Mouse (Mus musculus) cerebellum, adult 18-20 months (tissue): ENCODE results near the gene Dscam.

Experiments
- DNase-seq, 2 experiments: peaks; one replicate each; pipeline ENCODE4 v3.0.0; 2021

Dscam gene

DNA sequence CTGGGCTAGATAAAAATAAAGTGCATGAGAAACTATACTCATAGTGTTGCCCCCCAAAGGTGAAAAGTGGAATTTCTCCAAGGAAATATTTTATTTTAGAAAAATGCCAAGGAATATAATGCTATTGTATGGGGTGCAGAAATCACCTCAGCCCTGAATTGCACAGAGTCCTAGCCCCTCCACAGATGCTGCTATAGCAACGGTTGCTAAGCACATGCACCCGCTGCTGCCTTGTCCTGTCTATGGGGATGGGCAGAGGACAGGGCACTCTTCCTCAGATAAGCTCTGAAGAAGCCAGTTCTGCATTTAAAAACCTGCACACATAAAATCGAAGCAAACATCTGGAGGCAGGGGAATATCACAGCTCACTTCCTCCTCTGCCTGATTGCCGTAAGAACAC lies 315.5 kb downstream of the Dscam start:
- no peak for DNase-seq

DNA sequence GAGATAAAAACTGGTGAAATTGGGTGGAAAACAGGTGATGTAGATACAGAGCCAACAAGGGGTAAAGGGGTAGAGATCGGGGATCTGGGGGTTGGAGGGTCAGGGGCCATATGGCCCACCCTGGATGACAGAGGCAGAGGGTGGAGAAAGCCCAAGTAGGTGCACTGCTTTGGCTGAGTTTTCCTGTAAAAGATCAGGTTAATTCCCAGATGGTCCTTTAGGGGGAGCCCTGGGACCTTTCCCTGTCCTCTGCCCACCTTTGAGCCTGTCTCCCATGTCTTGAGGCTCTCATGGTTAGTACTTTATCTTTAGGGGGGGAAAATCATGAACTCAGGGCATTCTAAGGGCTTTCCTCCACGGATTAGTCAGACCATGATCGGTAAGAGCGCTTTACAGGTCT lies 318.2 kb downstream of the Dscam start:
- DNase-seq: peak; percentile 34 to 41

DNA sequence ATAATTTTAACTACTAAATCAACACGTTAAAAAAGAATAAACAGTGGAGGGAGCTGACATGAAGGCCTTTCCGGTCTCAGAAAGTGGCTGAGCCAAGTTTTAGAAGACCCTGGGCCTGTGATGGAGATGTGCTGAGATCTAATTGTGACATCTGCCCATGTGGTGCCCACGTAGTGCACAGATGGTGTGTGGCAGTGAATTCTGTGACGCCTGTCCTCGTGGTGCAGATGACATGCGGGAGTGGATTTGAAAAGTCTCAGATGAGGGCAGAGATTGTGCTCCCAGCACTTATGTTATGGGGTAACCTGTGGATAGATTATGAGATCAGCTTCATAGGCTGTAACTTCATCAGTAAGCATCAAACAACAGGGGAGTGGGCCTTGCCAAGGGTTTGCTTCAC lies 321.6 kb downstream of the Dscam start:
- DNase-seq: no peak

DNA sequence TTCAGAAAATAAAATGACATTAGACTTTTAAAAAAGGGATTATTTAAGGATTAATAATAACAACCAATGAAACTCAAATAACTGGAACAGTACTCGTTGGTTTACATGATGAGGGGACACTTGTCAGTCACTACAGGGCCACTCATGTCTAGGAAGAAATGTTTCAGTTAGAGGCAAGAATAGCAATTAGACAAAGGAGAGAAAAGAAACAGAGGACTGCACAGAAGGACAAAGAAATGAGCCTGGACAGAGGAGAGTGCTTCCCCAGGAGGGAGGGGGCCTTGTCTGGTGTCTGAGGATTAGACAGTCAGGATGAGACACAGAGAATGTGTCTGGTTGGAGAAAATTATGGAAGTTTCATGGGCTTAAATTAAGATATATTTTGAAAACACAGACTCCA lies 324.0 kb downstream of the Dscam start:
- no peak for DNase-seq

DNA sequence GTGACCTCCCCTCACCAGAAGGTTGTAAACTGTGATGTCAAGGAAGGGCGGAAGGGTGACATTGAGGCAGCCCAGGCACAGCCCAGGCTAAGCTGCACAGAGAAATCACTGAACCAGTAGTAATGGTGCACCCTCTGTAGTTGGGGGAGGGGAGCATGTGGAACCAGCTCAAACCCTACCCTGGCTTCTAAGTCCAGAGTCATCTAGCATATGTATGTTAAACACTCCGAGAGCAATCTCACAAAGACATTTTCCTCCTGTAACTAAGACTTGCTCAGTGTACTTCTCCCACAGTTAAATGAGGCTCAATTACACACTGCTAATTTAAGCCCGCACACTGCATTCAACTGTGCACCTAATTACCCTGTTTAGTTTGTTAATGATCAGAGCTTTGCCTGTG lies 324.4 kb downstream of the Dscam start:
- no peak for DNase-seq

DNA sequence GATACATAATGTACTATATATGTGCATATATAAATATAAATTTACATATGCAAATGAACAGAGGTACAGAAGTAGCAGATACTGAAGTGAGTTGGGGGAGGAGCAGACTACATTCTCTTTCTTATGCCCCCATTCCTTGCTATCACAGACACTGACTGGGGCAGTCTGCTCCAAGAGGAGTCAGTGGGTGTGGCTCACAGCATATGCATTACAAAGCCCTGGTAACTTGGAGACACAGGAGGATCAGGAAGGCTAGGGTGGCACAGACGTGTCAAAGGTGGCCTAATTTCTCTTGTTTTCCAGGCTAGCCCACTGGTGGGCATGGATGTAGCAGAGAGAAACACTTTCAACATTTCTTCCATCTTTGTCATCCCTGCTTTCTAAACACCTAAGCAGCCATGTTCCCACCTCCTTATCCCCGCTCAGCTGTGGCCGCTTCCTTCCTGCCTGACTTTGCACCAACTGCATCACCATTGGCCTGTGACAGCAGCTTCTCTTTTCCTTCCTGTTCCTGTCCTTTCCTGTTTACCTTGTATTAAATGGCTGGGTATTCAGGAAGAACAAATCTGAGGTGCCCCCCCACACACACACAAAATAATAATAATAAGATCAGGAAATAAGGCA lies 325.0 kb downstream of the Dscam start:
- no peak for DNase-seq

DNA sequence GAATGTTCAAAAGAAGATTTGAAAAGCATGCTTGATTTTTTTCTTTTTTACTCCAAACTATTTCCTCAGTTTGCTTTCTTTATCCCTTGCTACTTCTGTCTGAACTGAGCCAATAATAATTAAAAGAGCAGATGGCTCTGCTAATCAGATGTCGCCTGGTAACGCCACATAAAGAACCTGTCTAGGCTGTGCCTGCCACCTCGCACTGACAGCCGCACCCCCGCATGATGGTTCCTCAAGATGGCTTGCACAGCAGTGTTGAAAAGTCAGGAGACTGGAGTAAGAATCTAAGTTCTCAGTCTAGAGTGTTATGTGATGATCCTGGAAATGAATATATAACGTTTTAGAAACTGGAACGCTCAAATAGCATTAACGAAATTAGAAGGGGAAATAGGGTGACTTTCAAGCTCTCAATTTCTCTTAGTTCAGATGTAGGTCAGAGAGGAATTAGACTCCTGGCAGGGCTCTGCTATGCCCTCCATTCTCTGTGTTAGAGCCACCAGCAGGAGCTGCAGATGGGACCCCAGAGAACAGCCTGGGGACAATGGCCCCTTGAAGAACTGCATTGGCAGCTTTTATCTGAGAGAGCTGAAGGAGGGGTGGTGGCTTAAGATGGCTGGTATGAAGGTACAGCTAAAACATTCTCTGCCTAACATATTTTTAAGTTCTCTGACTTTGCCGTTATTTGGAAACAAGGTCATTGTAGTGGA lies 326.7 kb downstream of the Dscam start:
- DNase-seq: peak in 1 of 2 experiments; percentile 17

DNA sequence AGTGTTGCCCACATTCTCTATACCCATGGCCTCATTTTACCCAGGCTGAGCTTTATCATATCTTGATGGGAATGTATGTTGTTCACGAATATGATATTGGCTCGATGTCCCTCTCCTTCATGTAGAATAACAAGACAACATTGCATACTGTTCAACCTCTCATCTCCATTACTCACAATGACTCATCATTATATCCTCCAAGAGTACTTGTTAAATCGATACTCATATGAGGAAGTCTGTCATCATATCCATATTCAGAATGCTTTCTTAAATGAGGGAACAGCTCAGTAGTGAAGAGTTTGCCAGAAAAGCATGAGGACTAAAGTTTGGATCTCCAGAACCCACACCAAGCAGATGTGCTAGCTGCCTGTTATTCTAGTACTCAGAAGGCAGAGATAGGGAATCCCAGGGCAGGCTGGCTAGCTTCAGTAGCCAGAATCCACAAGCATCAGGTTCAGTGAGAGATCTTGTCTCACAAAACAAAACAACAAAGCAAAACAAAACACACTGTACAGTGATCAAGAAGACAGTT lies 327.7 kb downstream of the Dscam start:
- DNase-seq: no peak

DNA sequence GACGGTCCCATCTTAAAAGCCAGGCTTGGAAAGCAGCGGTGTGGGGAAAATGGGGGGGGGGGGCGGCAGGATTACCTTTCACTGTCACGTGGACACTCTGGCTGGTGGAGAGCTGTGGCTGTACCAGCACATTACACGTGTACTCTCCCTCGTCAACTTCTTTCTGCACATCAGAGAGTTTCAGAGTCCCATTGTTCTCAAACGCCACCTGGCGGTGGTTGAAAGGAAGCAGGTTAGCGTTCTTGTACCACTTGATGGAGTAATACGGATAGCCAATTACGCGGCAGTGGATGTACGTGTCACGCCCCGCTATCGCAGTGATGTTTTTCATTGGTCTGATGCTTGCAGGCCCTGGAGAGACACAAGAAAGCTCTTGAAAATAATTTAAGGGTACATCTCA lies 350.9 kb downstream of the Dscam start:
- peak; percentile 65 to 75 for DNase-seq

DNA sequence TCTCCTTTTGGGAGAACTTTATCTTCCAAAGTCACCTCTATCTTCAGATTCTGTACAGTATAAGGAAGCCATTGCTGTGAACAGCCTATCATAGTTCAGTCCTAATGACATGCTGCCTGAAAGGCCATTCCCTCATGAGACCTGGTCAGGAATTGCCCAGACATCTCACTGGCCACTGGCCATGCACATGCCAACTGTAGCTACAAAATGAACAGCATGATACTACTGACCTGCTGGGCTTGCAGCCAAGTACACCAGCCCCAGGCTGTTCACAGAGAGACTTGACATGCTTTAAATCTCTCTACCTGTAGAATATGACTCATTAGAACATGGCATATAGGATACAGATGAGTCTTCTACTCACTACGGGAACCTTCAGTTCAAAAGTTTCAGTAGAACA lies 364.3 kb downstream of the Dscam start:
- DNase-seq: peak; percentile 61 to 66

DNA sequence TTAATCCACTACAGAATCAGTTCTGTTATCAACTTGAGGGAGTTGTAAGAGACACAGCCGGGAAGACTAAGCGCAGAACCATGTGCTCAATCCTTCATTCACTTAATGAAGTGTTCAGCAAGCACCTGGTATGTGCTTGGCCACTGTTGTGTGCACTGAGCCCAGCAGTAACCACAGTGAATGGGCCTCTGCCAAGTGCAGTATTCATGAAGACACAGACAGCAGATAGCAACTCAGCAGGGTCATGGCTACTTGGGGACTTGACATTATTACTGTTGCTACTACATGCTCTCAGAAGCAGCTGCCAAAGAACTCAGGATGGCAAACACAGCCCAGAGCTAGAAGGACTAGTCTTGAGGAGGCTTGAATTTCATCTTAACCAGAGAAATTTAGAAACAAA lies 367.9 kb downstream of the Dscam start:
- DNase-seq: peak in 1 of 2 experiments; percentile 9

DNA sequence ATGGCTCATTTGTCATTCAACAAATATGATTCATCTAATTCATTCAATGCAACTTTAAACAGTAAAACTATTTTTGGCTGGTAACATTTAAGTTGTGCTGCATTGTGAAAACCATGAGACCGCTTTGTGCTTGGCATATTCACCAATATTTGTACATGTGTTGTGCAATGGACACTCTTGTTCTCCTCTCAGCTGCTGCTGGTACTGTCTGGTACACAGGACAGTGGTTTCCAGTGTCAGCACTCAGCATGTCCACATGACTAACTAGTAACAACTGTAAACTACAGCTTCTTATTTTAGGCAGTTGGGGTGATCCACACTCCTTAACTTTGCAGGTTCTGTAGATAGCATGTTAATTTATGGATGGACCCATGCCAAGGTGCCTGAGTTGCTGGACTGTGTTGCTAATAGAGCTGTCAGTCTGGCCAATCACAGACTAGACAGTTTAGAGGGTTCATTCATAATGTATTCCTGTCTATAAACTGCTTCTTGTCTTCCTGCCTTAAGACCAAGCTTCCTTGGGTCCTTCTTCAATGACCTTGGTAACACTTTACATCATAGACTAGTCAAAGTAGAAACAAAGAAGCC lies 368.8 kb downstream of the Dscam start:
- DNase-seq: no peak

DNA sequence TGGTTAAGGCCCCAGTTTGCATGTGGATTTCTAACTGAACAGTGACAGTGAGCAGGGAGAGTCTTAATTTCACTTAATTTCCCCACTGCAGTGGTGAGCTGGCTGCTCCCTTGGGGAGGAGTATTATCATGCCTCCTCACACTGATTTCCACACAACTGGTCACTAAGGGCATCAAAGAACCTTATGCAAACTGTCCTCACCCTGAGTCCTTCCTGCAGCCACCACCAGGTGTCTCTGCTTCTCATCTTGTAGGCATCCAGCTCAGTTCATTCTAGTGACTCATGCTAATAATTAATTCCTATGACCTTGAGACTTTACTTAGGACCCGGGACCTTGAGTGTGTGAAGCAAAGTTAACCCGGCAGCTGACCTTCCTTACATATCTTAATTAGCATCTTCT lies 375.1 kb downstream of the Dscam start:
- peak; percentile 19 to 39 for DNase-seq

DNA sequence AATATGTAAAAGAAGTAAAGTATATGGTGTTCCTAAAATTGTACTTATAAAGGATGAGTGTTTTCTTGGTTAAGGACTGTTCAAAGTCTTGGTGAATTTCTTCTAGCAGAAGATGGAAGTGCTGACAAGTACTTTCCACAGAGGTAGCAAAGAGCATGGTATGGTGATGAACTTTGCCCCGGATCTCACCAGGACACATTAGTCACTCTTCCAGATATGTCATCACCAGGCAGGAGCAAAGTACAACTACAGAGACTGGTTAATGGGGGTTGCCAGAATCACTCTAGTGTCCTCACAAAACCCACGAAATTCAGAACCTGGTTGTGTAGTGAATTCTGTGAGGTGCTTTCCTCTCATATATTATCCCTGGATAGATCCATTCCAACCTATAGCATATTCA lies 379.2 kb downstream of the Dscam start:
- no peak for DNase-seq

DNA sequence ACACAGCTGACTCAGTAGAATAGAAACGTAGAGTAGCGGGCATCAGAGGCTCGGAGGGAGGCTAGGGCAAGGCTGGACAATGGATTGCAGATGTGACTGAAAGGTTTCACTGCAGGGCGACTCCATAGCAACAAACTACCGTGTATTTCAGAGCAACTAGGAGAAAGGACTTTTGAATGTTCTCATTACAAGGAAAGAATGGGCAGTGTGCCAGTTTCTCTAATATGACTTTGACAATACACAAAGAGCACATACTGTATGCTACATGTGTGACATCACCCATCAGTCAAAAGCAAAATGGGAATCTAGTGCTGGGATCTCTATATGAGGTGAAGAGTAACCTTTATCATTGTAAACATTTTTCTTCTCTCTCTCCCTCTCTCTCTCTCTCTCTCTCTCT lies 382.3 kb downstream of the Dscam start:
- DNase-seq: no peak

DNA sequence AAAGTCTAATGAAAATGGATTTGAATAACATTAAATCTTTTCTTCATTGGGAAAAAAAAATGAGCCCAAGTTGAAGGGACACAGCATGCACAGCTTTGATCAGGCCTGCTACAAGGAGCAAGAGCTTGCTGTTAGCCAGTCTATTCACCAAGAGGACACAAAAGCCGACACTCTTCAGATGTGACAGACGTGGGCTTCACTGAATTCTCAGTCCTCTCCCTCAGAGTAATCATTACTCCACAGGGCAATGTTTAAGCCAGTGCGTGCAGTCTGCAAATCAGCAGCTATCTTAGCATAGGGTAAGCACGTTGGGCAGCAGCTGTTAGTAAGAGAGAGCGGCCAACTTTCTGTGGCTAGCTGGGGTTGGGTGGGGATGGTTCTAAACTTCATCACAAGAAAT lies 391.5 kb downstream of the Dscam start:
- no peak for DNase-seq

DNA sequence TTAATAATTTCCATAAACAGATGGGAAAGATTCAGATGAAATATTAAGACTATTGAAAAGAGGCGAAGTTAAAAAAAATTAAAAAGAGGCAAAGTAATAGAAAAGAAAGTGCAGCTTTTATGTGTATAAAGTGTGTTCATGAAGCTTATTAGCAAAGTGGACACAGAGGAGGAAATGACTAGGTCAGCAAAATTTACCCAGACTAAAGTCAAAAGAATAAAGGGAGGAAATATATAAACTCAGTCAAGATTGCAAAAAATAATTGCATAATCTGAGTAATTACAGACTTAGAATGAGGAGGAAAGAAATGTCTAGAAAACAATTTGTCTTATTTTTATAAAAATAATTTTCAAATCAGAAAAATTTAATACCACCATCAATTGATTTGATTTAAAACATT lies 396.3 kb downstream of the Dscam start:
- no peak for DNase-seq

DNA sequence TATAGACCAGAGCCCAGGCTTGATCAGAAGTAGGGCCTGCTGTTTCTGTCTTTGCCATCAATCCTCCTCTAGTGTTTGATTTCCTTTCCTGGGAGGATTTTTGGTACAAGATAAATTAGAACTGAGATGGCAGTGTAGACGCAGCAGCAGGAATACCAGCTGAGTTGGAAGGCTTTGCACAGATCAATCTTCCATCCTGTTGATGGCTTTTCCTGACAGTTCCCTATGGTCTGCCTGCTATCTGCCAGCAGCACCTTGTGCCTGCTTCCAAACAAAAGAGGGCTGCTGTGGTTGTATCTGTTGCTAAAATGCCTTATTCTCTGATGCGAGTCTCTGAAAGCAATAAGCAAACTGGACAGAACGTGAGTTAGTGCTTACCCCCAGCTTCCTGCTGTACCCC lies 402.6 kb downstream of the Dscam start:
- no peak for DNase-seq

DNA sequence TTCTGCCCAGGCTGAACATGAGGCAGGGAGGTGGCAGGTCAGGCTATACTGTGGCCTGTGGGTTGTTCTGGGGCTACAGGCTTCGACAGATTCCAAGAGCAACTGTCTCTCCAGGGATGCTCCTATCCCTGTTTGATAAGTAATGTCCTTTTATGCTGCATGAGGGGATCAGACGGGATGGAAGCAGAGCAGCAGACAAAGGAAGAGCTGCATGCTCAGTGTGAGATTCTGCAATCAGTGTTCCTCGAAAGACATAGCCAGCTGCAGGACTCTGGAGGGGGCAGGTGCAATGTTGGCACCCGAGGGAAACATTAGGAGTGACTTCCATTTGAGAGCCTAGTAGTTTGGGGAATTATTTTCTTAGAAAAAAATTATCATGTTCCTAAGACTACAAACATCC lies 403.0 kb downstream of the Dscam start:
- no peak for DNase-seq

DNA sequence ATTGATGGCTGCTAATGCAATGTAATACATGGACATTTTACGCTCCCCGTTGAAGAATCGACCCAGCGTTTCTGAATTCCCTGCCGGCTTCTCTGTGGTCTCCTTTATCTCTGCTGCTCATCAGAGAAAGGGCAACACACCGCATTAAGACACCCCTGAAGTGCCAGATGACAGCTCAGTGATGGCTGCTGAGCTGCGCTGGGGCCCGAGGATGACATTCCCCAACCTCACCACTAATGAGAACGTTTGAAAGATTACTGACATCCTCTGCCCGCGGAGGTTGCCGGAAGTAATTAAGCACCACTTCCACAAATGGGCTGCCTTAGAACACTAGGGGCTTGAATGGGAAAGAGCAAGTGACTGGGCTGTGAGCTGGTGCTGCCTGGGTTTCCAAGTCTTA lies 409.3 kb downstream of the Dscam start:
- DNase-seq: no peak

DNA sequence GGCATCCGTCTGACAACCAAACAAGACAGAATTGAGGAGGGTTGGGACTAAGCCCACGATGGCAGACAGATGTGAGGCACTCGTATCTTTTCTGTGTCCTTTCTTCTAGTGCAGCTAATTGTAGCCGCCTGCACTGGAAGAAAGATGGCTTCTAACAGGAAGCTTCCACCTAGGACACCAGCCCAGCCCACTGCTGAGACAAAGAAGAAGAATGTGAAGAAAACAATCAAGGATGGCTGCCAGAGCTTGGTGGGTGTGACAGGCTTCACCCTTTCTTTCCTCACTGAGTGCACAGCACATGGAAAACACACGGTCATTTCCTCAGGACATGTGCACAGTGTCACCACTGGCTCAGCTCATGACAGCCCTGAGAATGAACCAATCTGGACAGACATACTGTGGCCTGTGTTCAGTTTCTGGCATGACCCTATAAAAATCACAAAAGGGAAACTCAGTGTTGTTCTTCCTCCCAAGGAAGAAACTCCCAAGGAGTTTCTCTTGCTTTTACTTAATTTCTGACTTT lies 411.4 kb downstream of the Dscam start:
- no peak for DNase-seq

DNA sequence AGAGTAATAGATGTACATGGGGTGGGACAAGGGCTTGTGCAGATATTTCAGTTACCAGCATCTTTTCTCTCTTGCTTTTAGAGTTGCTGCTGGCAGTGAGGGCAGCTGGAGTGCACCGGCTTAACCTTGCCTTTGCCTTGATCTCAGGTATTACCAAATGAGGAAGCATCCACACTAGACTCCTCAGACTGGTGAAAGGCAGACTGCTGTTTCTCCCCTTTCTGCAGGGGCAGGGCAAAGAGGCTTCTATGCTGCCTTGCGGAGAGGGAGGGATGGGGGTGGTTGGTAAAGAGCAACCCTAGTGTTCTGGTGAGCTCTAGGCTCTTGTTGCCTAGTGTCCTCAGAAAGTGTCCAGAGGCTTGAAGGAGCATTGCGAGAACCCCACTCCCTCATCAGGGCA lies 412.2 kb downstream of the Dscam start:
- DNase-seq: no peak

DNA sequence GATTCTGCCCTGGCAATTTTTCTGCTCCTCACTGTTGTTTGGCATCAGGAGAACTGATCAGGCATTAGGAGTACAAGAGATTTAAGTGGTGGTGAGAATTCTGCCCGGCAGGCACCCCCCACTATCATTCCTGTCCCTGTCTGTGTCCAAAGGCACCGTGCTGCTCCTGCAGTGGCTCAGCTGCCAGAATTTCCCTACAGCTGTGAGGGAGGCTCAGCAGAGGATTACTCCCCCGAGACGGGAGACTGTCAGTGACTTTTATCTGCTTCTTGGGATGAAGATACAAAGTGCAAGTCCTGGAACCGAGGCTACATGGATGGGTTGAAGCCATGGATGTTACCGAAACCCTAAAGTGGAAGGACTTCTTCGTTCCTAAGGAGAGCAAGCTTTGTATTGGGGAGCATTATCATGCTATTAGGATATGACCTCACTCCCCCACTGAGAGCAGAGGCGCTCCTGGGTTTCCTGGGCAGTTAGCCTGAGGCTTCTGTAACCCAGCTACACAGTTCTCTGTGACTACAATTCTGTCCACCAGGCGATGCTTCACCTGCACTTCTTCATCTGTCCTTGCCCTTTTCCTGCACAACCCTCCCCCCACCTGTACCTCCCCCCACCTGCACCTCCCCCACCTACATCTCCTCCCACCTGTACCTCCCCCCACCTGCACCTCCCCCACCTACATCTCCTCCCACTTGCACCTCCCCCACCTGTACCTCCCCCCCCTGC lies 412.8 kb downstream of the Dscam start:
- no peak for DNase-seq
